Mouse (Mus musculus): ENCODE data around the gene Tmem138. TPM values are rescaled to one million over a fixed set of nuclear protein-coding genes. Genes with fewer than 3 reads are reported as not detected.
"Not testable (repeated sequence)": the region's sequence is repeated elsewhere in the genome, so short reads cannot be mapped to it uniquely, and the experiment has no call there.

Tmem138 gene
- polyA plus RNA-seq, 1 experiment: 0.22 TPM

GRCm38 (mm10) chr19:10581984-10582383 lies 4.8 kb upstream of the Tmem138 start:
- H3K27me3 ChIP-seq (ENCODE audit: control insufficient read depth): no peaks in the 10 kb centered on the region
- no peak overlapping the region for H3K4me3 ChIP-seq (replicated peaks)
- H3K4me1 ChIP-seq (ENCODE audit: control insufficient read depth): peaks cover 25% of the 10 kb centered on the region
- H3K9me3 ChIP-seq (ENCODE audit: control insufficient read depth, low read length): no peaks in the 10 kb centered on the region
- H3K36me3 ChIP-seq (ENCODE audit: control insufficient read depth): peaks cover 30% of the 10 kb centered on the region
- TF ChIP-seq TAL1 (IDR thresholded peaks at IDR 0.05; ENCODE audit: low read length) (no peak), GATA1 (IDR thresholded peaks at IDR 0.05; ENCODE audit: low read length) (no peak)

GRCm38 (mm10) chr19:10580761-10581160 lies 3.6 kb upstream of the Tmem138 start:
- Histone ChIP-seq H3K27me3 (ENCODE audit: control insufficient read depth) (no peaks in the 10 kb centered on the region), H3K9me3 (ENCODE audit: control insufficient read depth, low read length) (no peaks in the 10 kb centered on the region), H3K4me3 (replicated peaks) (no peak overlapping the region), H3K4me1 (ENCODE audit: control insufficient read depth) (peaks cover 35% of the 10 kb centered on the region), H3K36me3 (ENCODE audit: control insufficient read depth) (peaks cover 27% of the 10 kb centered on the region)
- no peak for TF ChIP-seq TAL1 (IDR thresholded peaks at IDR 0.05; ENCODE audit: low read length)
- TF ChIP-seq GATA1 (IDR thresholded peaks at IDR 0.05; ENCODE audit: low read length): no peak

GRCm38 (mm10) chr19:10580102-10580501 lies 2.9 kb upstream of the Tmem138 start:
- peaks cover 28% of the 10 kb centered on the region for H3K36me3 ChIP-seq (ENCODE audit: control insufficient read depth)
- TF ChIP-seq GATA1 (IDR thresholded peaks at IDR 0.05; ENCODE audit: low read length): no peak
- TF ChIP-seq TAL1 (IDR thresholded peaks at IDR 0.05; ENCODE audit: low read length): no peak

GRCm38 (mm10) chr19:10569627-10570026 lies 7.5 kb downstream of the Tmem138 start:
- Histone ChIP-seq H3K4me3 (replicated peaks) (no peak overlapping the region), H3K4me1 (ENCODE audit: control insufficient read depth) (peaks cover 6% of the 10 kb centered on the region), H3K36me3 (ENCODE audit: control insufficient read depth) (peaks cover 48% of the 10 kb centered on the region), H3K27me3 (ENCODE audit: control insufficient read depth) (no peaks in the 10 kb centered on the region), H3K9me3 (ENCODE audit: control insufficient read depth, low read length) (0 out of 2 replicates have a peak, but pooled peaks cover 2% of the 10 kb centered on the region)
- TF ChIP-seq GATA1 (IDR thresholded peaks at IDR 0.05; ENCODE audit: low read length): no peak
- no peak for TF ChIP-seq TAL1 (IDR thresholded peaks at IDR 0.05; ENCODE audit: low read length)

More at GRCm38 (mm10) chr19:10580102-10580501, 2.9 kb upstream of the Tmem138 start:
- Histone ChIP-seq H3K4me3 (replicated peaks) (no peak overlapping the region), H3K9me3 (ENCODE audit: control insufficient read depth, low read length) (no peaks in the 10 kb centered on the region), H3K27me3 (ENCODE audit: control insufficient read depth) (no peaks in the 10 kb centered on the region), H3K4me1 (ENCODE audit: control insufficient read depth) (peaks cover 39% of the 10 kb centered on the region)

GRCm38 (mm10) chr19:10565217-10565616 lies 11.9 kb downstream of the Tmem138 start:
- Histone ChIP-seq H3K4me3 (replicated peaks) (no peak overlapping the region), H3K9me3 (ENCODE audit: control insufficient read depth, low read length) (0 out of 2 replicates have a peak, but pooled peaks cover 2% of the 10 kb centered on the region), H3K4me1 (ENCODE audit: control insufficient read depth) (peaks cover 6% of the 10 kb centered on the region), H3K36me3 (ENCODE audit: control insufficient read depth) (peaks cover 7% of the 10 kb centered on the region), H3K27me3 (ENCODE audit: control insufficient read depth) (no peaks in the 10 kb centered on the region; the same call in 1 of the 2 replicates)
- TF ChIP-seq GATA1 (IDR thresholded peaks at IDR 0.05; ENCODE audit: low read length) (no peak), TAL1 (IDR thresholded peaks at IDR 0.05; ENCODE audit: low read length) (no peak)

- Histone ChIP-seq H3K4me3 (replicated peaks) (no peak overlapping the region), H3K4me1 (ENCODE audit: control insufficient read depth) (peaks cover 6% of the 10 kb centered on the region), H3K9me3 (ENCODE audit: control insufficient read depth, low read length) (0 out of 2 replicates have a peak, but pooled peaks cover 2% of the 10 kb centered on the region), H3K27me3 (ENCODE audit: control insufficient read depth) (no peaks in the 10 kb centered on the region; the same call in 1 of the 2 replicates), H3K36me3 (ENCODE audit: control insufficient read depth) (no peaks in the 10 kb centered on the region; the same call in 1 of the 2 replicates)
- no peak for TF ChIP-seq GATA1 (IDR thresholded peaks at IDR 0.05; ENCODE audit: low read length)
- no peak for TF ChIP-seq TAL1 (IDR thresholded peaks at IDR 0.05; ENCODE audit: low read length)
Measured at GRCm38 (mm10) chr19:10564278-10564677, 12.9 kb downstream of the Tmem138 start.

GRCm38 (mm10) chr19:10562351-10562750 lies 14.8 kb downstream of the Tmem138 start:
- H3K4me1 ChIP-seq (ENCODE audit: control insufficient read depth): peaks cover 4% of the 10 kb centered on the region
- H3K4me3 ChIP-seq (replicated peaks): no peak overlapping the region
- TF ChIP-seq GATA1 (IDR thresholded peaks at IDR 0.05; ENCODE audit: low read length): no peak
- no peak for TF ChIP-seq TAL1 (IDR thresholded peaks at IDR 0.05; ENCODE audit: low read length)
- H3K27me3 ChIP-seq (ENCODE audit: control insufficient read depth): no peaks in the 10 kb centered on the region; the same call in 1 of the 2 replicates
- no peaks in the 10 kb centered on the region for H3K36me3 ChIP-seq (ENCODE audit: control insufficient read depth)
- H3K9me3 ChIP-seq (ENCODE audit: control insufficient read depth, low read length): 0 out of 2 replicates have a peak, but pooled peaks cover under 1% of the 10 kb centered on the region

- Histone ChIP-seq H3K27me3 (ENCODE audit: control insufficient read depth) (no peaks in the 10 kb centered on the region; the same call in 1 of the 2 replicates), H3K36me3 (ENCODE audit: control insufficient read depth) (no peaks in the 10 kb centered on the region), H3K4me1 (ENCODE audit: control insufficient read depth) (peaks cover 7% of the 10 kb centered on the region), H3K4me3 (replicated peaks) (no peak overlapping the region), H3K9me3 (ENCODE audit: control insufficient read depth, low read length) (no peaks in the 10 kb centered on the region)
- TF ChIP-seq GATA1 (IDR thresholded peaks at IDR 0.05; ENCODE audit: low read length) (no peak), TAL1 (IDR thresholded peaks at IDR 0.05; ENCODE audit: low read length) (no peak)
Measured at GRCm38 (mm10) chr19:10561558-10562314, 15.4 kb downstream of the Tmem138 start.

- H3K27me3 ChIP-seq (ENCODE audit: control insufficient read depth): no peaks in the 10 kb centered on the region; the same call in 1 of the 2 replicates
- peaks cover 18% of the 10 kb centered on the region for H3K4me1 ChIP-seq (ENCODE audit: control insufficient read depth)
- H3K4me3 ChIP-seq (replicated peaks): no peak overlapping the region
- no peaks in the 10 kb centered on the region for H3K36me3 ChIP-seq (ENCODE audit: control insufficient read depth)
- TF ChIP-seq GATA1 (IDR thresholded peaks at IDR 0.05; ENCODE audit: low read length): no peak
- no peak for TF ChIP-seq TAL1 (IDR thresholded peaks at IDR 0.05; ENCODE audit: low read length)
- H3K9me3 ChIP-seq (ENCODE audit: control insufficient read depth, low read length): no peaks in the 10 kb centered on the region
Measured at GRCm38 (mm10) chr19:10560108-10560507, 17.1 kb downstream of the Tmem138 start.

- H3K4me1 ChIP-seq (ENCODE audit: control insufficient read depth): peaks cover 26% of the 10 kb centered on the region
- H3K27me3 ChIP-seq (ENCODE audit: control insufficient read depth); H3K4me3 ChIP-seq (replicated peaks); H3K36me3 ChIP-seq (ENCODE audit: control insufficient read depth); H3K9me3 ChIP-seq (ENCODE audit: control insufficient read depth, low read length): not testable (repeated sequence)
Measured at GRCm38 (mm10) chr19:10557837-10558375, 19.3 kb downstream of the Tmem138 start.
